Mouse (Mus musculus) testis, adult 2 months (tissue): ENCODE data around the gene Ahcyl2.

Experiments used
- CTCF ChIP-seq: fragments of 200-500 bp; IDR thresholded peaks from 2 replicates; pipeline ENCODE4 v1.5.1; 2012; ENCODE audit warnings: low read depth, mild to moderate bottlenecking, inconsistent platforms, low read length, moderate library complexity; ENCODE audit not compliant: control insufficient read depth, insufficient read depth, insufficient replicate concordance
- POLR2A ChIP-seq: fragments of 200-500 bp; IDR thresholded peaks from 2 replicates; pipeline ENCODE4 v1.6.1; 2012; ENCODE audit warnings: low read depth, mild to moderate bottlenecking, inconsistent platforms, low read length, moderate library complexity; ENCODE audit not compliant: control insufficient read depth

- TF ChIP-seq POLR2A (no peak), CTCF (no peak)
These were observed 180.0 kb downstream of the Ahcyl2 start for GRCm38 (mm10) chr6:29947823-29948222.
